Mouse (Mus musculus): Measurements from ENCODE around the gene Ctso. TPM values are rescaled to one million over a fixed set of nuclear protein-coding genes. Genes with fewer than 3 reads are reported as not detected.

Ctso gene
- polyA plus RNA-seq, 1 experiment from 2014 or later, result 11.7 TPM

DNA sequence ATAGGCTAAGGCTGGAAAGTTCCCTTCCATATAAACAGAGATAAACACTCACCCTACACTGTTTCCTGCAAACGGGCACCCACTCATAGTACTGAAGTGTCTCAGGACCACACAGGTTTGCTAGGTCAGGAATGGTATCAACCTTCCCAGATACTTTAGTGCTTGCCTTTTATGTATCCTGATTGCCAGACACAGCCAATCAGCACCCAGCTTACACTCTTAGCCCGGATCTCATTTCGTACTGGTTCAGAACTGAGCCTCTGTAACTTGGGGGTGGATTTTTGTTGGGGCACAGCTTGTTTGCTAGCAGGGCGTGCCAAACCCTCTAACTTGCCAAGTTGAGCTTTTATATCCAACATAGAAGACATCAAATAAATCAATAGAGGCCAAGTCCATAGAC lies 43.2 kb downstream of the Ctso start:
- Histone ChIP-seq H3K36me3 (ENCODE audit: control insufficient read depth, insufficient read depth, low read length) (no peaks in the 10 kb centered on the region), H3K9me3 (ENCODE audit: control insufficient read depth, low read length) (no peaks in the 10 kb centered on the region), H3K4me3 (ENCODE audit: low read length) (no peak overlapping the region), H3K27ac (ENCODE audit: low read depth, low read length) (no peak overlapping the region), H3K4me2 (replicated peaks; ENCODE audit: low read depth, low read length) (no peak overlapping the region), H3K9ac (ENCODE audit: low read depth, low read length) (no peak overlapping the region), H3K4me1 (ENCODE audit: control insufficient read depth, insufficient read depth, low read length) (no peaks in the 10 kb centered on the region), H3K27me3 (ENCODE audit: control insufficient read depth, insufficient read depth, low read length) (no peaks in the 10 kb centered on the region)
- 76% methylated on average over 4 of the region's 4 CpGs for WGBS
- no peak for ATAC-seq (ENCODE audit: low FRiP score, low TSS enrichment)

DNA sequence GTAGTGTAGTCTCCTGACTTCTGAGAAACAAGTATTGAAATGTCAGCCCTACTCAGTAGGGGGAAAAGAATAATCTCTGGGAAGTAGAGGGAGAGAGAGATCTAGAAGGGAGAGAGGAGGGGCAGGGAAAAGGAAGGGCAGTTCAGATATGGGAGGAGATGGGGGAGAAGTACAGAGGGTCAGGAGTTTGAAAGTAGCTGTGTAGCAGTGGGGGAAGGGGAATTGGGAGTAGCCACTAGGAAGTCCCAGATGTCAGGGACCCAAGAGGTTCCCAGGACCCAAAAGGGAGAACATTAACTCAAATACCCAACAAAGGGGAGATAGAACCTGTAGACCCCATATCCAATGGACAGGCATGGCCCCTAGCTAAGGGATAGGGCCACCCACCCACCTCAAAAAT lies 43.7 kb downstream of the Ctso start, which contains the start of gene Tdo2:
TSS of gene Tdo2 (minus strand) at position 101 of the 400 bp plus-strand sequence.
- Histone ChIP-seq H3K27ac (ENCODE audit: low read depth, low read length) (no peak within 1 kb of the TSS), H3K36me3 (ENCODE audit: control insufficient read depth, insufficient read depth, low read length) (no peaks in the 10 kb centered on the region), H3K9ac (ENCODE audit: low read depth, low read length) (no peak within 1 kb of the TSS), H3K4me1 (ENCODE audit: control insufficient read depth, insufficient read depth, low read length) (no peaks in the 10 kb centered on the region), H3K4me2 (replicated peaks; ENCODE audit: low read depth, low read length) (no peak within 1 kb of the TSS), H3K4me3 (ENCODE audit: low read length) (no peak within 1 kb of the TSS), H3K27me3 (ENCODE audit: control insufficient read depth, insufficient read depth, low read length) (no peaks in the 10 kb centered on the region), H3K9me3 (ENCODE audit: control insufficient read depth, low read length) (no peaks in the 10 kb centered on the region)
- no peak for ATAC-seq (ENCODE audit: low FRiP score, low TSS enrichment)

DNA sequence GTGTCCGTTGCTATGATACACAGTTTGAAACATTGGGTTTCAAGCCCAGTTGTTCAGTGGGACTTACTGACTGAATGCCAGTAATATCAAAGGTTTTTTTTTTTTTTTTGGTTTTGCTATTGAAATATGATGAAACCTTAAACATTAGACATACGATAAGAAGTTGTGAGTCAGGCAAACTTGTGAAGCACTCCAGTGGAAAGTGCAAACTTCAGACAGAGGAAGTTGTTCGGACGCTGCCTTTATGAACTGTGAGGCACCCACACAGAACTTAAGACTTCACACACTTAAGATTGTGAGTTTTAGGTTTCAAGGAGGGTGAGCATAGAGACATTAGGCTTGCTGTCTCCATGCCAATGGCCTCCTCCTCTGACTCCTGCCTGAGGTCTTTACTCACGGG lies 49.2 kb downstream of the Ctso start:
- 69% methylated on average over 5 of the region's 5 CpGs for WGBS
- no peaks in the 10 kb centered on the region for H3K36me3 ChIP-seq (ENCODE audit: control insufficient read depth, insufficient read depth, low read length)
- no peaks in the 10 kb centered on the region for H3K4me1 ChIP-seq (ENCODE audit: control insufficient read depth, insufficient read depth, low read length)
- no peak overlapping the region for H3K27ac ChIP-seq (ENCODE audit: low read depth, low read length)
- H3K9ac ChIP-seq (ENCODE audit: low read depth, low read length), result no peak overlapping the region
- no peaks in the 10 kb centered on the region for H3K9me3 ChIP-seq (ENCODE audit: control insufficient read depth, low read length)
- no peak for ATAC-seq (ENCODE audit: low FRiP score, low TSS enrichment)
- H3K4me3 ChIP-seq (ENCODE audit: low read length), result no peak overlapping the region
- H3K27me3 ChIP-seq (ENCODE audit: control insufficient read depth, insufficient read depth, low read length), result no peaks in the 10 kb centered on the region
- no peak overlapping the region for H3K4me2 ChIP-seq (replicated peaks; ENCODE audit: low read depth, low read length)

DNA sequence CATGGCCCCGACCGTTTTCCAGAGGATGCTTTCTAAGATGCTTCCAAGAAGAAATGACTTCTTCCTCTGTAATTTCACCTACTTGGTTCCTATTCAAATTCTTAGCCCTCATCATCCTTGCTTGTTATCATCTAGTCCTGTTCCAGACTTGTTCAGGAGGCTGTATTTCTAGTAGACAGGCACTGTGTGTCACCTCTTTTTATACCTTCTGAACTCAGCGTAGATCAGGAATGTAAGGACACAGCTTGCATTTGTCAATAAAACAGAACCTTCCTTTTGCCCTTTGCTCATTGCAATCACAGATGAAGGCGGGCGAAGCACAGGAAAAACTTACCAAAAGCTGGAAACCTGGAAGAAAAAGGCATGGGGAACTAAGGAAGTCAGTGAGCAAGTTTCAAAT lies 49.6 kb downstream of the Ctso start, which contains the start of gene Asic5:
TSS of gene Asic5 (plus strand) at position 301 of the 400 bp plus-strand sequence.
- H3K4me1 ChIP-seq (ENCODE audit: control insufficient read depth, insufficient read depth, low read length), result no peaks in the 10 kb centered on the region
- H3K9me3 ChIP-seq (ENCODE audit: control insufficient read depth, low read length), result no peaks in the 10 kb centered on the region
- no peak for ATAC-seq (ENCODE audit: low FRiP score, low TSS enrichment)
- no peaks in the 10 kb centered on the region for H3K36me3 ChIP-seq (ENCODE audit: control insufficient read depth, insufficient read depth, low read length)
- H3K4me3 ChIP-seq (ENCODE audit: low read length), result no peak within 1 kb of the TSS
- H3K4me2 ChIP-seq (replicated peaks; ENCODE audit: low read depth, low read length), result no peak within 1 kb of the TSS
- H3K27me3 ChIP-seq (ENCODE audit: control insufficient read depth, insufficient read depth, low read length), result no peaks in the 10 kb centered on the region
- WGBS, result 65% methylated on average over 5 of the region's 5 CpGs
- H3K27ac ChIP-seq (ENCODE audit: low read depth, low read length), result no peak within 1 kb of the TSS
- H3K9ac ChIP-seq (ENCODE audit: low read depth, low read length), result no peak within 1 kb of the TSS

DNA sequence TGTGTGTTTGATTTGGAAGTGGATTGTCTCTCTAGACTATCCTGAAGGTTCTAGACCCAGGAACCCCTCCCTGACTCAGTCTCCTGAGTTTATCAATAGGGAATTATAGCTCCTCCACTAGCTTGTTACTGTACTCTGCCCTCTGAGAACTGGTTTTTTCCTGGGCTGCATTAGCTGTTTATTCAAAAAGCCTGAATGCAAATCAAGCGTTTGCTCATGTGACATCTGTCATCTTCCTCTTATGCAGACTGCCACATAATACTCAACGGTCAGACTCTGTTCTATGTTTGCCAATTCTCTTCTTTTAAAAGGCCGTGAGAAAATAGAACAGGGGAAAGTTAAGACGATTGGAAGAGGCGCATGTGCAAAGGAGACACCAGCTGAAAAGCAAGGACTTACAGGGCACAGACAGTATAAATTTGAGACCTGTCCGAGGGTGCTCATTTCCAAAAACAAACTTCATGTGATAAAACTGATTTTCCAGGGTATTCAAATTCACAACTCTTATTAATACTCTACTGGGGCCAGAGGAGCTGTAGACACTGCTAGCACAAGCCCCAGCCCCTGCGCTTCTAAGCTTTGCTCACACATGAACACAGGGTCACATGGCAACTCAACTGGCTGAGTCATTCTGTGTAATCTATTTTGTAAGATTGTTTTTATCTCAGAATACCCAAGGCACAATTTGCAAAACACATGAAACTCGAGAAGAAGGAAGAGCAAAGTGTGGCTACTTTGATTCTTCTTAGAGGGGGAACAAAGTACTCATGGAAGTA lies 50.9 kb downstream of the Ctso start:
- no peak overlapping the region for H3K4me2 ChIP-seq (replicated peaks; ENCODE audit: low read depth, low read length)
- H3K9me3 ChIP-seq (ENCODE audit: control insufficient read depth, low read length), result no peaks in the 10 kb centered on the region
- no peak overlapping the region for H3K4me3 ChIP-seq (ENCODE audit: low read length)
- ATAC-seq (ENCODE audit: low FRiP score, low TSS enrichment), result no peak
- H3K4me1 ChIP-seq (ENCODE audit: control insufficient read depth, insufficient read depth, low read length), result no peaks in the 10 kb centered on the region
- WGBS, result 87% methylated on average over 8 of the region's 8 CpGs
- no peaks in the 10 kb centered on the region for H3K27me3 ChIP-seq (ENCODE audit: control insufficient read depth, insufficient read depth, low read length)
- H3K27ac ChIP-seq (ENCODE audit: low read depth, low read length), result no peak overlapping the region
- no peak overlapping the region for H3K9ac ChIP-seq (ENCODE audit: low read depth, low read length)
- no peaks in the 10 kb centered on the region for H3K36me3 ChIP-seq (ENCODE audit: control insufficient read depth, insufficient read depth, low read length)

DNA sequence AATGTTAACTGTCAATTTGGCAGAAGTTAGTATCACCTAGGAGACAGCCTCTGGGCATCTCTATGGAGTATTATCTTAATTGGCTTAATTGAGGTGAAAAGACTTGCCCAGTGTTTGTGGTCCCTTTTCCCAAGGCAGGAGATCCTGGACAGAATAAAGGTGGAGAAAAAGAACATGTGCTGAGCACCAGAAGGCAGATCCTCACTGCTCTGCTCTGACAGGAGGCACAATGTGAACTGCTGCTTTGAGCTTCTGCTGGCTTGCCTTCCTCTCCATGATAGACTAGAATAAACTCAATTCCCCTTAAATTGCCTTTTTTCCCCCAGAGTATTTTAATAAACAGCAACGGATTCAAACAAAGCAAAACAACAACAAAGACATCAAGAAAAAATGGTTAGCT lies 52.7 kb downstream of the Ctso start:
- Histone ChIP-seq H3K4me2 (replicated peaks; ENCODE audit: low read depth, low read length) (no peak overlapping the region), H3K36me3 (ENCODE audit: control insufficient read depth, insufficient read depth, low read length) (no peaks in the 10 kb centered on the region), H3K4me3 (ENCODE audit: low read length) (no peak overlapping the region), H3K9me3 (ENCODE audit: control insufficient read depth, low read length) (no peaks in the 10 kb centered on the region), H3K27me3 (ENCODE audit: control insufficient read depth, insufficient read depth, low read length) (no peaks in the 10 kb centered on the region), H3K4me1 (ENCODE audit: control insufficient read depth, insufficient read depth, low read length) (no peaks in the 10 kb centered on the region), H3K27ac (ENCODE audit: low read depth, low read length) (no peak overlapping the region), H3K9ac (ENCODE audit: low read depth, low read length) (no peak overlapping the region)
- WGBS, result 57% methylated on average over 1 of the region's 1 CpGs
- ATAC-seq (ENCODE audit: low FRiP score, low TSS enrichment), result no peak

DNA sequence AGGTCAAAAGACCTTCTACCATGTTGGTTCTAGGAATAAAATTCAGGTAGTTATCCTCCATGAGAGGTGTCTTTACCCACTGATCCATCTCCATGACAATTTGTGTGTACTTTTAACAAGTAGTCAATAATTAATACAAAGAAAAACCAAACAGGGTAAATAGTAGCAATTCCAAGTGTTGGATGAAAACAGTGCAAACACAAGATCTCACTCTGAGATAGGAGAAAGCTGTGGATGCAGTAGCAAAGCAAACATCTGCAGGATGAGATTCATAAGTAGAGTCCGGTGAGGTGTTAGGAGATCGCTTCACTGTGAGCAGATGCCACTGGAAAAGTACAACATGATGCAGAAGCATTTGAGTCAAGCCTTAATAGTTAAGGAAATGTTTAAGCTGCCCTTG lies 53.7 kb downstream of the Ctso start:
- Histone ChIP-seq H3K4me2 (replicated peaks; ENCODE audit: low read depth, low read length) (no peak overlapping the region), H3K36me3 (ENCODE audit: control insufficient read depth, insufficient read depth, low read length) (no peaks in the 10 kb centered on the region), H3K4me1 (ENCODE audit: control insufficient read depth, insufficient read depth, low read length) (no peaks in the 10 kb centered on the region), H3K27ac (ENCODE audit: low read depth, low read length) (no peak overlapping the region), H3K4me3 (ENCODE audit: low read length) (no peak overlapping the region), H3K27me3 (ENCODE audit: control insufficient read depth, insufficient read depth, low read length) (no peaks in the 10 kb centered on the region), H3K9me3 (ENCODE audit: control insufficient read depth, low read length) (no peaks in the 10 kb centered on the region), H3K9ac (ENCODE audit: low read depth, low read length) (no peak overlapping the region)
- ATAC-seq (ENCODE audit: low FRiP score, low TSS enrichment), result no peak
- WGBS, result 95% methylated on average over 2 of the region's 2 CpGs

DNA sequence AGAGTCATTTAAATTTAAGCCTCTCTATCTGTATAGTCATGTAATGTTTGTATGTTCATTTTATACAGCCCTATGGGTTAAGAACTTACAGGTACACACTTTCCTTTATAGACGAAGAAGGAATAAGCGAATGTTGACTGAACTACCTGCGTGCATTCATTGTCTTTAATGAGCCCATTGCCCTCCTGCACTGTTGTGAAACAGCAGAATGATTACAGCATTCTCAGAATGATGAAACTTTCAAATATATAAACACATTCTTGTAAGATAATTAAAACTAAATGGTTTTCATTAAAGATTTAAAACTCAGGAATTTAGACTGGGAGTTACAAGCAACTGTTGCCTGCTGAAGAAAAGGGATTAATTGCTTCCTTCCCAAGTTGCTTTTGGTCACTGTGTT lies 55.2 kb downstream of the Ctso start:
- Histone ChIP-seq H3K4me3 (ENCODE audit: low read length) (no peak overlapping the region), H3K4me2 (replicated peaks; ENCODE audit: low read depth, low read length) (no peak overlapping the region), H3K36me3 (ENCODE audit: control insufficient read depth, insufficient read depth, low read length) (no peaks in the 10 kb centered on the region), H3K27me3 (ENCODE audit: control insufficient read depth, insufficient read depth, low read length) (no peaks in the 10 kb centered on the region), H3K9me3 (ENCODE audit: control insufficient read depth, low read length) (no peaks in the 10 kb centered on the region), H3K9ac (ENCODE audit: low read depth, low read length) (no peak overlapping the region), H3K27ac (ENCODE audit: low read depth, low read length) (no peak overlapping the region), H3K4me1 (ENCODE audit: control insufficient read depth, insufficient read depth, low read length) (no peaks in the 10 kb centered on the region)
- no peak for ATAC-seq (ENCODE audit: low FRiP score, low TSS enrichment)
- WGBS, result 95% methylated on average over 3 of the region's 3 CpGs

DNA sequence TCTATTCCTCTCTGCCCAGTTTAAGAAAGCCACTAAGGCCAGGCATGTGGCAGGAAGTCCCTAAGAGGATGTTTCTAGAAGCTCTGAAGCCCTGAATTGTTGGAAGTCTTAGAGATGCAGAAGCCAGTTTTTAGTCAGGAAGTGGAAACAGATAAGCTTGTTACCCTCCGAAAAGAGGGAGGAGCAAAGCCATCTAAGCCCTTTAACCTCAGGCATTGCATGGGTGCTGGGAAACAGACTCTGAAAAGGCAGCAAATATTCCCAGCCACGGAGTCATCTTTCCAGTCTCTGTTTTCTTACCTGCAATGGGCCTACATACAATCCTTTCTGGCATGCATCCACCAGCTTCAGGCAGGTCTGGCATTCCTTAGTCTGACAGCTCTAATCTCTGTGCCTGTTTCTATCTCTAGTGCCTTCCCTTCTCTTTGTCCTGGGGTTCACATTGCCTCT lies 57.3 kb downstream of the Ctso start:
- no peak for ATAC-seq (ENCODE audit: low FRiP score, low TSS enrichment)
- H3K4me1 ChIP-seq (ENCODE audit: control insufficient read depth, insufficient read depth, low read length), result no peaks in the 10 kb centered on the region
- H3K9me3 ChIP-seq (ENCODE audit: control insufficient read depth, low read length), result no peaks in the 10 kb centered on the region
- no peak overlapping the region for H3K4me2 ChIP-seq (replicated peaks; ENCODE audit: low read depth, low read length)
- H3K4me3 ChIP-seq (ENCODE audit: low read length), result no peak overlapping the region
- H3K27ac ChIP-seq (ENCODE audit: low read depth, low read length), result no peak overlapping the region
- no peaks in the 10 kb centered on the region for H3K36me3 ChIP-seq (ENCODE audit: control insufficient read depth, insufficient read depth, low read length)
- H3K27me3 ChIP-seq (ENCODE audit: control insufficient read depth, insufficient read depth, low read length), result no peaks in the 10 kb centered on the region
- WGBS, result 53% methylated on average over 2 of the region's 2 CpGs
- H3K9ac ChIP-seq (ENCODE audit: low read depth, low read length), result no peak overlapping the region
